Mouse (Mus musculus): Measurements from ENCODE around the gene Gjb3.

DNA sequence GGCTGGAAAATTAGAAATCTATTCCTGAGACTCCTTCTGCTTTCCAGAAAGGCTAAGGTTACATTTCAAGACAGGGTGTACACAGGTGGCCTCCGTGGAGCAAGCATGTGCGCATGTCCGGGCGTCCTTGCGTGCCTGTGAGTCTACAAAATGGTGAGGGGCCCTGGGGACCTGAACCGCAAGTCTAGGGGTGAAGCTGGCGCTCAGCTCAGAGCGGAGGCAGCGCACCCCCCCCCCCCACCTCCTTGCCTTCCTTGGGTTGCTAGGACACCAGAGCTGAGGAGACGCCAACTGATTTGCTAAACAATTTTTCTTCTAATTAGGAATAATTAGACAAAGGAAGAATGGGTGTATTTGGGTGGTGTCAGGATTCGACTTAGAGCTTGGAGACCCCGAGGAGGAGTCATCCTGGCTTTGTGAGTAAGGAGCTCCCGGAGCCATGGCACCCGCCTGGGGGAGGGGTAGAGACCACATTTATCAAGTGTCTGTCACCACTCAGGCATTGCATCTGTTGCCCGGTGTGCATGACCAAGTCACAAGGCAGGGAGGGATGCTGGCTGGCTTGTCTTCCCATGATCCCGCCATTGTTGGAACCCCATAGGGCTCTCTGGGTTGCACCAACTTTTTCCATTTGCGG, 45.0 kb upstream of the Gjb3 start:
- TF ChIP-seq CTCF (IDR thresholded peaks at IDR 0.05; ENCODE audit: extremely low read depth, insufficient read depth, insufficient read length, insufficient replicate concordance) (no peak), POLR2A (IDR thresholded peaks at IDR 0.05; ENCODE audit: low read depth, low read length) (no peak)

Data from spleen, adult 2 months (tissue).